Mouse (Mus musculus): ENCODE measurements at regions not wholly inside any gene's neighbourhood (a gene's known extent, or its start where the extent isn't known, plus 50 kb on each side); places are given as distances from the start of the nearest gene placed in this dataset.

DNA sequence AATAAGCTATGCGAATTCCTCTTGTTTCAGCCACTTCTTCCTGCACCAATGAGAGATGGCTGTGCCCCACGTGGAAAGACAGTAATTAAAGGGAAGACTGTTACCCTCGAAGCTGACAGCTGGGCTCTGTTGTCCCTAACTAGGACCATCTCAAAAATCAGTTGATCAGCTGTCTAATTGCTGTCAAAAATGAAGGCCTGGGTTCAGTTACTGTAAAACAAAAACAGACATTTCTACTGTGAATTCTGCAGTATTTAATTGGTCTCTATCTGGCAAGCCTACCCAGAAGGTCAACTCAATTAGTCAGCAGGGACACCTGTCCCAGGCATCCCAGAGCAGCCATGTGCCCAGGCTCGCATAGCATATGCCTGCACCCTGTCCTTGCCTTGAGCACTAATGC, 385.8 kb upstream of the Zdhhc25 start:
- no peak for DNase-seq

DNA sequence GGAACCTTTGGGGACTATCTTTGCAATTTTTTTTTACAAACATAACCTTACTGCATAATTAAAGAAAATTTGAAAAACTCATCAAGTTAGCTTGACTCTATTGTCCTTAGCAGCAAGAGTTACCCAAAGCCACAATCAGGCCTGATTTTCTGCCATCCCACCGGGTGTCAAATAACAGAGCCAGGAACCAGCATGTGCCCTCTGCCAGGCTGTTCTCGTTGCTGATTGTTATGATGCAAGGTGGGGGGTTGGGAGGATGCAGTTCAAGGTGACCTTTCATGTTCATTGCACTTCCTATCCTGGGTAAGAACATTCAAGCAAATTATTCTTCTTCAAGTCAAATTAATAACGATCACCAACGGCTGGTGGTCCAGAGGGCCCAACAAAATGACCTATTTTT, 370.6 kb upstream of the Zdhhc25 start:
- no peak for DNase-seq

DNA sequence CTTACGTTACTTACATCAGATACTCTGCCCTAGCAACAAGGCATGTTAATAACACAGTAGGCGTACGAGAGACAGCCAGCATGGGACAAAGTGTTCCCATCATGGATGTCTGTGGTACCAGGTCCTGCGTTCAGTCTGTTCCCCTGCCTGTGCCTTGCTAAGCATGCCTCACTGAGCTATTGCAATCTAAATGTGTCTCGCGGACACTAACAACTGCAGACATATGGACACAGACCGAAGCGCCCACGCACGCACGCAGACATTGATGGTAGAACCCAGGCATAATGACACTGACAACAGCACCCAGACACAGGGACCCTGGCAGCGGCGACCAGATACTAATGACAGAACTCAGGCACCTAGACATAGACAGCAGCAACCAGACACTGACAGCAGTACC, 355.5 kb upstream of the Zdhhc25 start:
- DNase-seq, result no peak

DNA sequence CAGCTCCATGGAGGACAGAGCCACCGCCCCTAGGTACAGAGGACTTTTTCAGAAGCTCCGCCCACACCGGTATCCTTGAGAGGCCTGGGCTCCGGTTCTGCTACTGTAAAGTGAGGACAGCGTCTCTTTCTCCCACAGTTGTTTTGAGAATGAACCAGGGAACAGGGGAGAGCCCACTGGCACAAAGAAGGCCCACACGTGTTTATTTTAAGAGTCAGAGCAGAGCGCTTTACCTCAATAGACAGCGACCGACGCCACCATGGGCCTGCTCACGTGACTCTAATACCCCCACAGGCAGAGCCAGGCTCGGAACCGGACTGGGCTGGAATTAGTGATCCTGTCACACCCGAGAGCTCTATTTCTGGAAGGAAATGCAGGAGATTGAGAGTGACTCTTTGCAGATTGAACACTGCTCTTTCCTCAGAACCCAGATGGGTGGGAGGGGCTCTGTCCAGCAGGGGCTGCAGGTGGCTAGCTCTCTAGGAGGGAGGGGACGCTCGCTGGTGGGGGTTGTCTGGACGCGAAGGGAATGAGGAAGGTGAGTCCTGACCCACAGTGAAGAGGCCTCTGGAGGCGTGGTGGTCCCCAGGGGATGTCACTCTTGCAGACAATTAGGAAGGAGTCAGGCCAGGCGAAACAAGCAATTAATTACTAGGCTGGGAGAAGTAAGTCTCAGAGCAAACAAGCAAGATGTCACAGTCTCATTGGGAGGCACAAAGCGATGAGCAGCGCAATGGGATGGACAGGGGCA, 354.4 kb upstream of the Zdhhc25 start:
- DNase-seq, result no peak

DNA sequence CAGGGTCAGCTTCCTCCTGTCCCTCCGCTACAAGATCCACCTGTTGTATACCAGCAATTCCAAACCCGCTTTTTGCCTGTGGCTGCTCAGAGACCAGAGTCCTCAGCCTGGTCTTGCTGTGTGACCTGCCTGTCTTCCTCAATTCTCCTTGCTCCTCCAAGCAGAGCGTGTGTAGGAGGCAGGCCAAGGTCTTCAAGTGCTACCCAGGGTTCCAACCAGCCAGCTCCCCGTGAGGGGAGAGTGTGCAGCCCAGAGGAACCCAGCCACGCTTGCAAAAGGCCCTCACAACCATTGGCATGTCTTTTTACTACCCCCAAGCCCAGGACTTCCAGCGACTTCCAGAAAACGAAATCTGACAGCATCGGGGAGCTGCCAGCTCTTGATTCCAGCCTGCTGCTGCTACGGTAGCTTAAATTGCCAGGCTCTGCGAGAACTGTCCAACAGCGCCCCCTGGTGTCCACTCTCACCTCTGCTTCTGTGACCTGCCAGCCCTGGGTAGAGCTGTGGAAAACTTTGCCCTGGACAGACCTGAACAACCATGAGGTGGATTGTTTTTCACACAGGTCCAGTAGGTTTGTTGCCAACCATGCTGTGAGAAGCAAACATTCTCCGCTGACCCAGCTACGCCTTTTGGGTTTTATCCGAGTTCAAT, 352.0 kb upstream of the Zdhhc25 start:
- DNase-seq, result peak; percentile 93

DNA sequence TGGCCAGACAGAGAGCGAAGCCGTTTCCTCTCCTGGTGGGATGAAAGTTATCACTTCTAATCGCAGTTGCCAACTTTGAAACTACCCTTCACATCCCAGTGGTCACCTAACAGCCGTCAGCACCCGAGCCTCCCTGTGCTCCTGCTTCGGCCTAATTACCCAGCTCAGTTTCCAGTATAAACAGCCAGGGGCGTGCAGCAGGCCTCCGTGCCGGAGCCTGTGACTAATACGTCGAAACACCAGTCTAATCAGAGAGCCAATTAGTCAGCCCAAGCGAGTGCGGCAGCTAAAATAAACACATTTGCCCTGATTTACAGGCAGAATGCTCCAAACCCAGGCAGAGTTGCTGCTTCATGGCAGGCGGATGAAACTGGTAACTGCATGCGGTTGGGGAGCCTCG, 312.1 kb upstream of the Zdhhc25 start:
- no peak for DNase-seq

DNA sequence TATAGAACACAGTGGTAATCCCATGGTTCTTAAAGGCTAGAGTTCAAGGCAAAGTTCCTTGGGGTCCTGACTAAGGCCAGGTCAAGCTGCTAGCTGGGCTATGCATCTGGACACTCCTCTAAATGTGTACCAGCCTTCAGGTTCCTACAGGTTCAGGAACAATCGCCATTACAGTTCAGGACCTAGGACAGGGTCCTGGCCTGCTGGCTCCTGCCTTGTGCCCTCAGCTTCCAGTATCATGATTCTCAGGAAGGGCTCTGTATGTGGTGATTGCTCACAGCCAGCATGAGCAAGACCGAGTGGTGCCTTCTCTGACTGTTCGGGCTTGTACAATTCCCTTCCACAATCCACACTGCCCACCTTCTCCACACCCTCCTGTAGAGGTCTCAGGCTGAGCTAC, 311.4 kb upstream of the Zdhhc25 start:
- DNase-seq, result no peak

DNA sequence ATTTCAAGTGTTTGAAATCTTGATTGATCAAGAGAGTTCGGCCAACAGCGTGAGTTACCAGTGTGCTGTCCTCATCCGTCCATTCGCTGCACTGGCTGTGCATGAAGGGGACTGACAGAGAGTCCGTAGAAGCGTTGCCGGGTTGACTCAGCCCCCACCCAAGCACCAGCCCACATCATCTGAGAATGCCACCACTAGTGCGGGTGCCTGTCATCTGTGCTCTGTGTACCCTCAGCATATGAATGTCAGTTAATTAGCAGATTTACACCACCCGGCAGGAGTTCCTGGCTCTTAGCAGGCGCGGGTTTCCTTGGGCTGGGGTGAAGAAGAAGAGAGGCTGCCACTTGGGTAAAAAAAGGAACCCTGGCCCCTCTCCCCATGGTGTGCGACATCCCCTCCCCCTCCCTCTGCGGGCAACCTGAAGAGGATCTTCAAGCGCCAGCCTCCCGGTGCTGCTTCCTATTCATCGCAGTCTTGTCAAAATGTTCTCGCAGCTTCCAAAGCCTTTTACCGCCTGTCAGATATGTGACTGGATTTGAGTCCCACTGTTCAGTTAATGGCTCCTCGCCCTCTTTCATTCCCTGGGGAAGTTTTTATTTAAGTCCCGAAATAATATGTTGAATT, 309.2 kb upstream of the Zdhhc25 start:
- DNase-seq, result no peak

DNA sequence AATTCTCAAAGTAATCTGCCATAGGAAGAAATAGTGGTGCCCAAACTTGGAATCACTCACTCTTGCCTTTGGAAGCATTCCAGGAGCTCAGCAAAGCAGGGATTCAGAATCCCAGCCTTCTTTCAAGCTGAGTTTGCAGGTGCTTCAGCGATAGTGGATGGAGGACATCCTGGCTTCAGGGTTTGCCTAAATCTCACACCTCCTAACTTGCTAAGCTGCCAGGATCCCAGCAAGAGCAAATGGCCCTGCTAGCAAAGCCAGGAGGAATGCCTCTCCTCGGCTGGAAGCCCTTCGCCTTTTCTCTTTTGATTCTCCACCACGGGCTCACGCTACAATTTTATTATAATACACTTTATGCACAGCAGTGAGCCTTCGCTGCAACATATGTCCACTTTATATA, 301.0 kb upstream of the Zdhhc25 start:
- peak; percentile 45 for DNase-seq

DNA sequence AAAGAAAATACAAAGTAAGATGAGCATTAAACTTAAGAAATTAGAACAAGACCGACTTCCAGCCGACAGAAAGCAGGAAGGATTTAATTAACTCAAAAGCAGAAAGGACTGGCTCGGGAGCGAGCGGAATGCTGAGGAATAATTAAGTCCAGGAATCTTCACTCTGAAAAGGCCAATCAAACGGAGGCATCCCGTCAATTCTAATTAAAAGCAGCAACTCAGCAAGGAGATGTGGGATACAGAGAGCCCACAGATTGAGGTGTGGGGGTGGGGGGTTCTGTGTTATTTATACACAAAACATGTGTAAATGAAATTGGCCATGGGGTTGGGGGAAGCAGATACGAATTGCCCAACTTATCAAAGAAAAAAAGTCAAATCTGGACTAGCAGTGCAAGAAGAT, 288.9 kb upstream of the Zdhhc25 start:
- DNase-seq, result no peak

DNA sequence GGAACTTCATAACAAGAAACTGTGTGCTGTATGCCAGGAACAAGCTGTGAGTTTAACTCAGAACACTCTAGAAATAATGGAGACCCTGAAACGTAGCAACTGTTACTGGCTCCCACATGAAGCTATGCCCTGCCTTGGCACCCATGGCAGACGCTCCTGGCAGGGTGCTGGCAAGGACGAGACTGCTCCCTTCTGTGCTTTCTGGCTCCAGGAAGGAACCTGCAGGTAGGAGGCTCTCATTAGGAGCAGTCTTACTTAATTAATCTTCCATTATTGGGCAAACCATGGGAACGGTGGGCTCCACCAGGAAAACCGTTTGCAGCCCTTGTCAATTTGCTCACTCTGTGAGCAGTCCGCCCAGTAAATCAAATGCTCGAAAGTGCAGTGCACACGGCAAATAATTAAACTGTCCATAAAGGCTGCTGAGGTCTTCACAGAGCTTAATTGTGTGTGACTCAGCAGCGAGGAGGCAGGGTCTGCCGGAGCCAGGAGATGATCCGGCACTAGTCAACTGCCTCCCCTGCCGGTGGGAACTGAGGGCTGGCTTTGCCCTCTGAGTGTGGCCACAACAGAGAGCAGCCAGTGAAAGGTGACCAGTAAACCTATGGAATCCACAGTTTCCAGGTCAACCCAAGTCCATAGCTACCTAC, 285.2 kb upstream of the Zdhhc25 start:
- peak; percentile 45 for DNase-seq

DNA sequence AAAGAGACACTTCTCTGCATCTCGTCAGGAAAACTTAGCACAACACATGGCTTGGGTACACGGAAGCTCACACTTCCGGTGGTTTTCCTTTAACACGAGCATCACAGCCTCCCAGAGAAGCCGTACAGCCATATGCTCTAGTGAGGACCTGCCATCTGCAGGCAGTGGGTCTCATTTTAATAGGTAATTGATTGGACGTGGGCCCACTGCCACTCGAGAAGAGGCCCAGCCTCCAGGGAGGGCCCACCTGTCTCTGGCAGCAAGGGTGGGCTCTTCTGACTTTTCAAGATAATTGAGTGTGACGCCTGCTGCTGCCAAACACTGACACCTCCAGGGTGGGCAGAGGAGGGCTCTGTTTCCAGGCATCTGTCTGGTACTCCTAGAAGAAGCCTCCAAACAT, 282.1 kb upstream of the Zdhhc25 start:
- DNase-seq, result no peak

DNA sequence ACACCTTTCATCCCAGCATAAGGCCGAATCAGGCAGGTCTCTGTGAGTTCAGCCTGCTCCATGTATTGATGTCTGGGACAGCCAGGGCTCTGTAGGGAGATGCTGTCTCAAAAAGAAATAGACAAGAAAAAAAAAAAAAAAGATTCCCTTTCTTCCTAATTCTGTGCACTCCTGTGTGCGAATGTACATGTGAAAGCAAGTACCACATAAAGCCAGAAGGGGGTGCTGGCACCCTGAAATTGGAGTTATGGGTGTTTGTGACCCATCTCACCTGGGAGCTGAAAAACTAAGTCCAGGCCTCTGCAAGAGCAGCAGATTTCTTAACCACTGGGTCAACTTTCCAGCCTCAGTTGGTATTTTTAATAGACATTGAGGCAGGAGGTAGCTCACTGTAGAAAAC, 280.6 kb upstream of the Zdhhc25 start:
- DNase-seq, result no peak

DNA sequence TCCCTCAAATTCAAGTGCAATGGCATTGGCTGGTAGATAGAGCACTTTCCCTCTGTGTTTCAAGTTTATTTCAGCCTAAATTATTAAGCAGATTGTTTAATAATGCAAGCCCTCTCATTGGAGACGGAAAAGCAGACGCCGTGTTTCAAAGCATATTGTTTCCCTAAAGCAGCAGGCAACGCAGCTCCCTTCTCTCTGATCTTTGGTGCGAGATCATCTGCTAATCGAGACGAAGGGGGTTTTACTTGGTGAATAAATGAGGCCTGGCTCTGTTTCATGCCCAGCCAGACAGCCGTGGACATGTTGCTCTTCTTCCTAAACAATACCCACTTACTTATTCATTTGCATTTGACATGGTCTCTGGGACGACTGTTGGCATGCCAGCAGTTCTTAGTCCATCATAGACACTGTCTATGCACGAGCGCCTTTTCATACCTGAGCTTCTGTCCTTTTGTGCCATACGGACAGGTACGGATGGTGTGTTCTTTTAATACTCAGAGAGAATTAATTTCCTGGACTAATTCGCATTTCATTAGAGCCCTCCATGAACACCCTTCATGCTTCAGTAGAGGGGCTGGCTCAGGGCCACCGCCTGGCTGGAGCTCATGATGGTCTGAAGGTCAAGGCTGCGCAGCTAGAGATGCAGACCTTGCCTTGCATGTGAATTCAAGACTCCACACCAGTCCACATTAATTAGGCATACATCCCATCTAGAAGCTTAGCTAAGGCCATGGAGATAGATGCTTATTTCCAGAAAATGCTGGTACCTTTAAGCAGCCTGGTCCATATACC, 276.3 kb upstream of the Zdhhc25 start:
- no peak for DNase-seq

DNA sequence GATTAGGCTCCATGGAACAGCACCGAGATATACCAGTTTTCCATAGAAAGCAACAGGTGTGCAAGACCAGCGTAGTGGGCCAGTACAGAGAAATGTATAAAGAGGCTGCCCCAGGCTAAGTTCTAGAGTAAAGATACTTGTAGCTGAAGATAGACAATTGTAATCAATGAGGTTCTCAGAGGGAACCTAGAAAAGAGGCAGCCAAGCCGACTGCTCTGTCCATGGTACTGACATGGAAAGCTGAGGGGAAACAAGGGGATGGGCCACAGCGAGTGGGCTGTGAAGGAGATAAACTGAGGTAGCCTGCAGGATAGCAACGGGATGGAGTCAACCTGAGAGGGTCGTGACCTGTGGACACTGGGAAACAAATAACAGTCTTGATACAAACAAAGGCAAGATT, 275.0 kb upstream of the Zdhhc25 start:
- no peak for DNase-seq

DNA sequence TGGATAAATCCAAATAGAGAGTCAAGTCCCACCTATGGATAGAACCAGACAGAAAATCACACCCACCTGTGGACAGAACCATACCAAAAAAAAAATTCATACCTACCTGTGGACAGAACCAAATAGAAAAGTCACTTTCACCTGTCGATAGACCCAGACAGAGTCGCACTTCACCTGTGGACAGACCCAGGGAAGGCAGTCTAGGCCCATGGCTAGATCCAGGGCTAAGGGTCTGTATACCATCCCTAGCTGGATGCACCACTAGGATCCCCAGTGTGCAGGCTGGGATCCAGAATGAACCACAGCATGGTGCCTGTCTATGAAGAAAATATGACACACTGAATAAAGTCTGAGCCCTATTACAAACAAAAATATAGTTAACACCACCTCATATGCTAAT, 246.9 kb upstream of the Zdhhc25 start:
- no peak for DNase-seq

DNA sequence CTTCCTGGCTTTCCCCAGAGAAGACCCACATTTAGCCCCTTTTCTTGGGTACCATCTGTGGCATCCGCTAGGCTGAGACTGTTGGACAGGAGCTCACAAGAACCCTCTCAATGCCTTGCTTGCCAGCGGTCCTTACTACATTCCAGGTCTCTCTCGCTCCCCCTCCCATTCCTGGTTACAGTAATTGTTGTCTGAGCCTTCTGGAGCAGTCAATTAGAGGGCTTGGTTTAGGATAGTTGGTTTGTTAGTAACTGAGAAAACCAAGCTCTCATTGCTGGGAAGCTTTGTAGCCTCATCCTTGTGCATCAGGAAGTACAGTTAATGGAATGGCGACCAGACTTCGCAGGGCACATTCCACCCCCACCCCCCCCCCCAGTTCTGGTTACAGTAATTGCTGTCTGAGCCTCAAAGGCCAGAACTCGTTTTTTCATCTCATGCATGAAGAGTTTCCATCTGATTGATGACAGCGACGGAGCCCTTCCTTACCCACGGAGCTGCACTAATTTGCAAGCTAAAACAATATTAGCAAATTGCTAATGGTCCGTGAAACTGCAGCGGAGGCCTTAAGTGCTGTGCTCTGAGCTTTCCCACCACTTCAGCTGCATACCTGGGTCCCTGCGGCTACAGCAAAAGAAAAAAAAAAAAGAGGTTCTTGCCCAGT, 239.6 kb upstream of the Zdhhc25 start:
- no peak for DNase-seq

DNA sequence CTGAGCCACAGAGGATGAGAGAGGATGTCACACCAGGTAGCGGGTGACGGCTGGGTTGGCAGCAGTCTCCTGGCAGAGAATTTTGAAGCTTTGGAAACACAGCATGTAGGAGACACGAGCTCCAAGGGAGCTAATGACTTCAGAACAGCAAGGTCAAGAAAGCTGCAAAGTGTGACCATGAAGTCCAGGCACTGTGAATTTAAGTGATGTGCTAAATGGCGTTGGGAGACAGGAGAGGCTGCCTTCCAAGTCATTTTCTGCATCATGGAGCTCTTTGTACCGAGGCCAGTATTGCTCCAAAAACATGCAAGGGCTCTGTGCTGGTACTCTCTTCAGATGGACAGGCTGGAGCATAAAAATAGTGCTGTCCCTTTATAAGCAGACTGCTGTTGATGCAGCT, 238.8 kb upstream of the Zdhhc25 start:
- peak; percentile 8 for DNase-seq

DNA sequence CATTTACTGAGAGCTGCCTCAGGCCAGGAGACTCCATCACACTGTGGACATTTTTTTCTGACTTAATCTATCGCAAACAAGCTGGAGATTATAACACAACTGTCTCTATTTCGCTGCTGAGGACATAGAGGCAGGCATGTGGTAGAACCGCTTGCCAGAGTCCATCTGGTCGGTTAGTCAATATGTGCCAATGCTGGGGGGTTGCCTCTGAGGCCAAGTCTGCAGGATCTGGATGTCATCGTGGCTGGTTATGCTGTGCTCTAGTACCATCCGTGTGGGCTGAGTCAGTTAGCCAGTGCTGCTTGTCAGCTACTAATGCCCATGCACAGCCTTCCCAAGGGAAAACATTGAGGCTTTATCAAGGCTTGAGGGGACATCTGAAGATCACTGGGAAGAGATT, 237.1 kb upstream of the Zdhhc25 start:
- DNase-seq, result peak; percentile 7

DNA sequence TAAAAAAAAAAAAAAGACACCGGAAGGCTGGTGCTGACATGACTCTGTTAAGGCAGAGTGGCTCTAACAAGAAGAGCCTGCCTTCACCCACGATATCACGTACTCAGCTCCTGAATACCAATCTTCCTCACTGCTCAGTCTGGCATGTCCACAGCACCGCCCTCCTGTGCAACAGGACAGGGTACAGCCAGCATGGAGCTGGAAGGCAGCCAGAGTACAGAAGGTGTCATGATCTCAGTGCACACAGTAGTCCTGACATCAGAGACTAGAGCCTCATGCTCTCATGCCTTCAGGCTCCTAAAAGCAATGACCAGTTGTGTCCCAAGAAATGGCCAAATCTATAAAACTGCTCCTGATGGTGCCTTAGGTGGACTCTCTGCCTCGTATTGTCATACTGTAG, 229.7 kb upstream of the Zdhhc25 start:
- no peak for DNase-seq

DNA sequence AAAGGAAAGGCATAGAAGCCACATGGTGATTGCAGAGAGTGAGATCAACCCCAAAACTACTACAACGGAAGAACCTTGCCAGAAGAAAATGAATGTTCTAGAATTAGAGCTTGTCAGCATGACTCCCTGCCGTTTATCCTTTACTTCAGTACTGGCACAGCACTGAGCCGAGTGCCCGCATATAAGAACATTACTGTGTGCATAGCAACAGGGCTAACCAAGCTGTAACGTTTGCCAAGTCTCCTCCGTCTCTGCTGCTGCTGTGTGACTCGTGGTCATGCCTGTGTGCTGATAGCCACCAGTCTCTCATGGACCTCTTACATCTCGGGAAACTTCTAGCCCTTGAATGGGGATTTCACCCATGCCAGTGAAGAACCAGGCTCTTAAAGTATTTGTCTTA, 228.1 kb upstream of the Zdhhc25 start:
- no peak for DNase-seq

DNA sequence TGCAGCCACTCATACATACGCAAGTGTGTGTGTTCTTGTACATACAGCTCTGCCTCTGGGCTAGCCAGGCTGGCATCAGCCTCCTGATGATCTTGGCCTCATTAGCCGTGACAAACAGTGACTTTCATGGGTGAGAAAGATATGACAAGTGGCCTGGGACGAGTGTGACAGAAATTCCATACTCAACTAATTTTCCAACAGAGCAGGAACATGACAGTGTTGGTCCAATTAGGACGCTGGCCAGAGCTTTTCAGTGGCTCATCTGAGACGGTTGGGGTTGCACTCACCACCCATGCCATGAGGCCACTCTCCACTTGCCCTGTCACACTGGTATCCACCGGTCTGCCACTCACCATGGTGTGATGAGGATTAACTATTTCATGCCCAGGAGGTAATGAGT, 226.2 kb upstream of the Zdhhc25 start:
- DNase-seq, result no peak

DNA sequence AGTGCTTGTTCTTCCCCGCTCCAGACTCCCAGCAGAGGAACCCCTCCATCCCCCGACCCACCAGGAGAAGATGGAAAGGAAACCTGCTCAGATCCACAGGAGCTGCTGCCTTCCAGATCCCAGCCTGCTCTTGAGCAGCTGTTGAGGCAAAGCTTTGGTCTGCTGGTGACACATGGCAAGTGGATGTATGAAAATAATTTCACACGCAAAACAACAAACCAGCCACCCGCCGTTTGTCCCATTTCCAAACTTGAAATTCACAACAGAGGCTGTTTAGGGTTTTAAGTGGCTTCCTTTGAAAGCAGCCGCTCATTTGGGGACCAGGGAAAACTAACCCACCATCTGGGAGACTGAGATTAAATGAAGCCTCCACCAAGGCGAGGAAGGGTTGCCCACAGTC, 220.8 kb upstream of the Zdhhc25 start:
- no peak for DNase-seq
